Mouse (Mus musculus): ENCODE results near the gene Lancl3. TPM values are rescaled to one million over a fixed set of nuclear protein-coding genes. Genes with fewer than 3 reads are reported as not detected.

The Lancl3 gene
- 1 to 10 TPM; 2.1 to 2.9 TPM for total RNA-seq (2021)
- long read RNA-seq, experiment 1, partial matches to known transcripts = 0 of 4 reads
- long read RNA-seq, experiment 1, other reads (novel, unspliced or antisense) = 0 of 4 reads
- long read RNA-seq, experiment 2 = 0 reads

GRCm38 (mm10) chrX:9199761-9200371 is at the start of gene Lancl3:
Gene Lancl3, plus strand, starts transcription at chrX:9199902.
- DNase-seq = peak; percentile 48

- peak; percentile 5 for DNase-seq
Measured at GRCm38 (mm10) chrX:9179011-9179410, 20.7 kb upstream of the Lancl3 start.

- DNase-seq = no peak
Measured at GRCm38 (mm10) chrX:9181570-9181969, 18.1 kb upstream of the Lancl3 start.

DNA sequence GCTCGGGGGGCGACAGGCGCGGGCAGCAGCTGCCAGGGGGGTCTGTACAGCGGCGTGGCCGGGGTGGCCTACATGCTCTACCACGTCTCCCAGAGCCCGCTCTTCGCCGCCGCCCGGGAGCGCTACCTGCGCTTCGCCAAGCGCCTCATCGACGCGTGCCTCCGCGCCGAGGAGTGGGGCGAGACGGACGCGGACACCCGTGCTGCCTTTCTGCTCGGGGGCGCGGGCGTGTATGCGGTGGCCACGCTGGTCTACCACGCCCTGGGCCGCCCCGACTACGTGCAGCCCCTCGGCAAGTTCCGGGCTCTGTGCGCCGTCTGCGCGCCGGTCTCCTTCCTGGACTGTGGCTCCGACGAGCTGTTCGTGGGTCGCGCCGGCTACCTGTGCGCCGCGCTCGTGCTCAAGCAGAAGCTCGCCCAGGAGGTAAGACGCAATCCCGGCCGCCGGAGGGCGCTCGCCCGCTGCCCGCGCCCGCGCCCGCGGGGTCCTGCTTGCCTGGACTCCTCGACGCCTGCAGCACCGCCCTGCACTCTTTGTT is 747 bp downstream of the Lancl3 start:
- DNase-seq = peak; percentile 65

- no peak for DNase-seq
Measured at GRCm38 (mm10) chrX:9201954-9202353, 2.3 kb downstream of the Lancl3 start.

DNA sequence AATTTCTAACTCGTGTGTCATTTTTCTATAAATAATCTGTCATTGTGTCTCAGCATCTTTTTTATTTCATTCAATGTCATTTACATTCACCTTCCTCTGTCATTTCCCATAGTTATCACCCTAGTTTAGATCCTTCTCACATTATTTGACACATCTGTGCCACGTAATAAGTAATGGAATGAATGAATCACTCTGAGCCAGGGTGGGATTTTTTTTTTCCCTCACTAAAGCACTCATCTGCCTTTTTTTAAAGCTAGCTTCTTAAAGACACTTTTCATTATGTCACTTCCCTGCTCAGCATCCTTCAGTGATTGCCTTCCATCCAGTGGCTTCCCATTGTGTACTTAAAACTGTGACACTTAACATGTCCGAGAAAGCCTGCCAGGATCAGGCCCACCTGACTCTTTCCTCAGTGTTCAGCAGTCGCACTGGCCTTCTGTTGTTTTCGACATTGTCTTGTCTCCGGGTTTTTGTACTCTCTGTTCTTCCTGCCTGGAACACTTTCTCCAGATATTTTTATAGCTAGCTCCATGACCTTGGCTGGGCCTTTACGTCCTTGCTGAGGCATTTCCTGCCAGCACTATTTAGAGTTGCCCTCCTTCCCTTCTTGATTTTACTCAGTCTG is 3.2 kb downstream of the Lancl3 start:
- peak; percentile 22 for DNase-seq

DNA sequence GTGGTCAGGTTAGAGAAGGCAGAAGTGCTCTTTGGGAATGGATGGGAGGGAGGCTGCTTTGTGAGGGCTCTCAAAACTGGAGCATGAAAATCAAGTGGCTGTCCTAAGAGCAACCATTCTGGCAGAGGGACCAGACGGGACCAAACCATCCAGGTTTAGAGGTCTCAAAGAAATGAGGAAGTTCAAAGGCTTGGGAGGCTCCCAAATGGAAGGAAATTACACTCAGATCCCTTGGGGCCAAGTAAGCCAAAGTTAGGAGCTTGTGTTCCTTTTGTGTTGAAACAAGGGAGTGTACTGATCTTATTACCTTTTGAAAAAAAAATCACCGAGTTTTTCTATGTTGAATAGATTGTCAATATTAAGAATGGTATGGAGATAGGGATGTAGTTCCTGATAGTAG is 5.4 kb downstream of the Lancl3 start:
- no peak for DNase-seq

GRCm38 (mm10) chrX:9216244-9216643 is 16.5 kb downstream of the Lancl3 start:
- DNase-seq = no peak

- DNase-seq = no peak
Measured at GRCm38 (mm10) chrX:9219570-9219969, 19.9 kb downstream of the Lancl3 start.

DNA sequence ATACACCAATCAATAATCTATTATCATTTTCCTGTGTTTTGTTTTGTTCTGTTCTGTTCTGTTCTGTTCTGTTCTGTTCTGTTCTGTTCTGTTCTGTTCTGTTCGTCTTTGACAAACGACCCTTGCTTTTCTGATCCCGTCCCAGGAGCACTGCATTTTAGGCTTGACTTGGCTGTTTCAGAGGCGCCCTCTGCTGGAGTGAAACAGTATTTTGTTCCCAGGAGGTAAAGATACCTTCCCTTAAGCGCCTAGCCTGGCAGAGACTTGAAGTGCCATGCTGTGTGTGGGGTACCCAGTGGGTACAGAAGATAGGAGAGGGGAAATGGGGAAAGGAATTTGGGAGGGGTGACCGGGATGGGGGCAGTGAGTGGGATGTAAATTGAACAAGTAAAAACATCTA is 21.5 kb downstream of the Lancl3 start:
- DNase-seq = peak; percentile 69

DNA sequence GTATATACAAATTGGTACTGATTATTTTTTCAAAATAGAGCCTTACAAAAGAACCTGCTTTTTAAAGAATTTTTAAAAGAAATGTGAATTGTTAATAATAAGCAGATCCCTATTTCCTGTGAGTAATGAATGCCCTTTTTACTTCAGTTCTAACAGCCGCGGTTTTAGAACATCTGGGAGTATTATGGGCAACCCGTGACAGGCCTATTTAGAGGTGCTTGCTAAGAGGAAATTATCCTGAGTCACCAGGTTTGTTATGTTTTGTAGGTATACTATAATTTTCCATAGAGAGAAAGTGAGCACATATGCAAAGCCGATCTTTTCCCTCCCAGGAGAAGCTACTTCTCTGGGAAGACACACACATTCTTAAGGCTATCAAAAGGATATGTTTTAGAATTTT is 22.0 kb downstream of the Lancl3 start:
- DNase-seq = no peak

DNA sequence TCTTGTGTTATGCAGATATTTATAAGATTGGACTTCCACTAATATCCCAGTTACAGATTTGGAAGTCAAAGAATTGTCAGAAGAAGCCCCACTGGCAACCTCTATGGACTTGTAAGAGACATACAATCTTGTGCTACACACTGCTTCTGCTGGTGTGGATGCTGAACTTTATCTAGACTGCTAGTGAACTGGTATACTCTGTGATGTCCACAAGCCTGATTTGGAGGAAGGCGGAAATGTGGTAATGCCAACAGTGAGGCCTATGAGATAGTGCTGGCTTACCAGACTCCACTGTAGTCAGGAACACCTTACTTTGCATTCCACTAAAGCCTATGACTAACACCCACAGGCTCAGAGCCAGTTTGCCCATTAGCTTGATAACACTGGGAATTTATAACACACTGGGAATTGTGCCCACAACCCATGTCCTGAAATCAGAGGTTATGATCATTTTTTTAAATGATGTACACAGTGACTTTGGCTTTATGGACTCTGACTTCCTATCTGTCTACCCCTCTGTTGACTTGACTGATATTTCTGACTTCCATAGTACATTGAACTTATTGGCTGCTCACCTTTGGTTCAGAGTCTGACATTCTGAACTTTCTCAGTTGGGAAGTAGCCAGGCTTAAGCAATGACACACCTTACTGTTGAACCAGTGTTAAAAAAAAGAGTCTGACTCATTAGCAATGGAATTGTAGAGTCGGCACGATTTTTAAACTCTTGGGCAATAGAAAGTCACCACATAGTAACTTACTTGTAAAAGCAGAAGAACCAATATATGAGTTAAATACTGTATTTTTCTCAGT is 22.9 kb downstream of the Lancl3 start:
- DNase-seq = peak; percentile 29

DNA sequence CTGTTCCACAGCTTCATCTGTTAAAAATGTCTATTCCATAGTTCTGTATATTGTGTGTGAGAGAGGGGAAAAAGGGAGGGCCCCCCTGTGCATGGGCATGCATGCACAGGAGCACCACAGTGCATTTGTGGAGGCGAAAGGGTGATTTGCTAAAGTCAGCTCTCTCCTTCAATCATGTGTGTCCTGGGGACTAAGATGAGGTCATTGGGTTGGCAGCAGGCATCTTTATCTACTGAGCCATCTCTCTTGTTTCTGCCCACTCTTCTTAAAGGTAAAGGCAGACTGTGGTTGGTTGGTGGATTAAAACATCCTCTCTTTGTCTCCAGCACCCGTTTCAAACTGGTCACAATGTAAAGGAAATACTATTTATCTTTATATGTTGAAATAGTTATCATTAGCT is 27.4 kb downstream of the Lancl3 start:
- DNase-seq = no peak

- no peak for DNase-seq
Measured at GRCm38 (mm10) chrX:9240737-9241591, 41.3 kb downstream of the Lancl3 start.

DNA sequence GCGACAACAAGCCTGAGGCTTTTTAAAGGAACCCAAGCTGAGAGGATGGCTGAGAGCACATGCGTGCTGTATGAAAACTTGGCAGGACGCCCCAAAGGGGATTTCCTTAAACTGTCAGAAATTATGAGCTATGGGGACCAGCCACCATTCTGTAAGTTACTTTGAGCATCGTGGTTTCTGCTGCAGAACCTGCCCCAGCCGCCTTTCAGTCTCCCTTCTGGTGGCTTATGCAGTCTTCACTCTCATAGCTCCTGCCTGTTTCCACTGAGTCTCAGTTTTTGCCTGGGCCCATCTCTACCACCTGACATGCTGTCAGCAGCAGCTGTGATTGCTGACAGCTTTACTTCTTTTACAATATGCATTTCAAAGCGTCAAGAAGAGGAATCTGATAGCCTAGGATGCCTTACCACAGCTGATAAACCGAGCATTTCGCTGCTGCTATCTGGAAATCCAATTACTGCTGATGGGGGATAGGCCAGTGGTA is 43.7 kb downstream of the Lancl3 start:
- peak; percentile 11 for DNase-seq

DNA sequence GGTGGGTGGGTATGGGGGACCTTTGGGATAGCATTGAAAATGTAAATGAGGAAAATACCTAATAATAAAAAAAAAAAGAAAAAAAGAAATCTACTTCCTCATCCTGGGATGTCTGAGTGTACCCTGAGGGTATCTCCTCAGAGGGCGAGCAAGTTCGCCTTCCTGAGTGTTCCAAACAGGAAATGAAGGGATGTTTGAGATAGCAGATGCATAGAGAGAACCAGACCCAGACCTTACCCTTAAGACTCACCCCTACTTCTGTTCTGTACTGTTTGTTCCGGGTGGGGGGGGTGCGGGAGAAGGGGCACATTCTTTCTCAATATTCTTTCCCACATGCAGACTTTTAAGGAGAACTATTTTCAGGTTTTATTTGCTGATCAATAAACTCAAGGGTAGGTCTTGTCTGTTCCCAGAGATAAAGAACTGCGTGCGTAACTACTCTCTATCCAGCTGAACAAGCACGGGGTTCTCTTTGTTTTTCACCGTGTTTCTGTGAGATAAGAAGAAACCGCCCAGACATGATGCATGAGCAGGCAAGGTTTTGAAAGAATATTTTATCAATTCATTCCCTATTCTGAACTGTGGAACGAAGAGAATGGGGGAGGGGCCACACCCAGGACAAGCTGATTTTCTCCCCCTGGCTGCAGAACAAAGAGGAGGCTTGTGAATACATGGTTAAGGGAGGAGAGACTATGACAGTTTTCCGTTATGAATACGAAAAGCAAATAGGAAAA is 45.1 kb downstream of the Lancl3 start:
- no peak for DNase-seq

GRCm38 (mm10) chrX:9248911-9249310 is 49.2 kb downstream of the Lancl3 start:
- no peak for DNase-seq

DNA sequence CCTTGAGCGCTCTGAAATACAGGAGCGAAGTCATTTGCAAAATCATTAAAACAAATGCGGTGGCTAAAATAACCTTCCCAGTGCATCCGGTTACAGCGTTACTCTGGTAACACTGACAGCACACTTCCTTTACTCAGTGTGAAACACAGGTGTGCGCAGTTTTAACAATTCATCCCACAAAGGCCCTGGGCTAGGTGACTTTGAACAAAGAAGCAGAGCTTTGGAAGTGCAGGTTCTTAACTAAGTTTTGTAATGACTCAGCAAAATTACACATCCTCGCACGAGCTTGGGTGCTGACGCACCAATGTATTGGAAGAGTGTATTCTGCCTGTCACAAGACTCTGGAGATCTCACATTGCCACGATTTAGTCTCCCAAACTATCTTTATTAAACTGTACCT is 54.3 kb downstream of the Lancl3 start:
- no peak for DNase-seq

- DNase-seq = no peak
Measured at GRCm38 (mm10) chrX:9254901-9255300, 55.2 kb downstream of the Lancl3 start.

GRCm38 (mm10) chrX:9256766-9257165 is 57.1 kb downstream of the Lancl3 start, which contains the start of gene Gm14862:
Gene Gm14862, minus strand, starts transcription at chrX:9256899.
- DNase-seq = no peak

DNA sequence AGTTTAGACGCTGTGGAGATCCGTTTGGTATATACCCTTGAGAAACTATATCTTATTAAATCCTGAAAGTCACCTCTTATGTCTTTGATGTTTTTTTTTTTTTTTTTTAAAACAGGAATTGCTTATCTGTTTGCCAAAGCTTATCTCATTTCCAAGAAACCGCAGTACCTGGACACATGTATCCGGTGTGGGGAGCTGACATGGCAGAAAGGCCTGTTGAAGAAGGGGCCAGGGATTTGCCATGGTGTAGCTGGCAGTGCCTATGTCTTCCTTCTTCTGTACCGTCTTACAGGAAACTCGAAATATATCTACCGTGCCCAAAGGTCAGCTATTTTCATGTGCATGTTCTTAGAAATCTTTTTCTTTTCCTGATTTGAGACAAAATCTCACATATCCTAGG is 58.1 kb downstream of the Lancl3 start:
- no peak for DNase-seq

Measured in adrenal gland, postnatal 10 days (tissue).